Mouse (Mus musculus): ENCODE results near the gene Cyp4f14. TPM values are rescaled to one million over a fixed set of nuclear protein-coding genes. Genes with fewer than 3 reads are reported as not detected.

Gene Cyp4f14
- 0.48 and 0.51 TPM in 2 replicates for polyA plus RNA-seq (2015; fragmentation: Nextera tagmentation; extraction: Ambion mirVana)

GRCm38 (mm10) chr17:32917131-32917530 is at the start of gene Cyp4f14:
Cyp4f14 (minus strand) TSS chr17:32917342.

GRCm38 (mm10) chr17:32965623-32966290 is 48.6 kb upstream of the Cyp4f14 start, which contains the start of gene Zfp472:
Zfp472 (plus strand) TSS chr17:32965814.

DNA sequence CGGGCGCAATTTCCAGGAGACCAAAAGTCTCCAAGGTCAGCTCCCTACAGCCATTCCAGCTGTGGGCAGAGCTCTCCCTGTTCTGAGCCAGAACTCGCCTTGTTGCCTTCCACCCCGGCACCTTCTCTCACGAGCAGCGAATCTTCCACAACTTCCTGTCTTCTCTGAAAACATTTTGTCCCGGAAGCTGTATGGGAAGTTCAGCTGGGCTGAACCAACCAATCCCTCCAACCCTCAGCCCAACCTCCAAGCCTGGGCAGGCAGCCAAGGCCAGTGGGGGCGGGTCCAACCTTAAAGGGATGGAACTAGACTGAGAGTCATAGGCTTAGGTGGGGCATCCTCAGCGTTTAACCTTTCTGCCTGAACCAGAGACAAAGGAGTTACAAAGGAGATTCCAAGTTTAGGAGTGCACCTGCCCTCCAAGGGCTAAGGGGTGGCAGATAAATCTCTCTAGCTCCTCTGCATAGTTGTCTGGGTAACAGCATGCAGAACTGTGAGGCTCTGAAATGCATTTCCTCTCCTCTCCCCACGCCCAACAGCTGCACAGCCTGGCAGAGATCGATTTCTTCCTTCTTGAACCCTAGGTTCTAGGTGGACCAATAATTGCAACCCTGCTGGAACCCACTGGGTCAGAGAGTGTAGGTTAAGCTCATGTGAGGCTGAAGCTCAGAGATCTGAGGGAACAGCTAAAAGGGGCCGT is 30.2 kb upstream of the Cyp4f14 start, which contains the start of gene Cyp4f13:
Gene Cyp4f13 (minus strand): TSS at position 188 of the 700 bp plus-strand sequence.

DNA sequence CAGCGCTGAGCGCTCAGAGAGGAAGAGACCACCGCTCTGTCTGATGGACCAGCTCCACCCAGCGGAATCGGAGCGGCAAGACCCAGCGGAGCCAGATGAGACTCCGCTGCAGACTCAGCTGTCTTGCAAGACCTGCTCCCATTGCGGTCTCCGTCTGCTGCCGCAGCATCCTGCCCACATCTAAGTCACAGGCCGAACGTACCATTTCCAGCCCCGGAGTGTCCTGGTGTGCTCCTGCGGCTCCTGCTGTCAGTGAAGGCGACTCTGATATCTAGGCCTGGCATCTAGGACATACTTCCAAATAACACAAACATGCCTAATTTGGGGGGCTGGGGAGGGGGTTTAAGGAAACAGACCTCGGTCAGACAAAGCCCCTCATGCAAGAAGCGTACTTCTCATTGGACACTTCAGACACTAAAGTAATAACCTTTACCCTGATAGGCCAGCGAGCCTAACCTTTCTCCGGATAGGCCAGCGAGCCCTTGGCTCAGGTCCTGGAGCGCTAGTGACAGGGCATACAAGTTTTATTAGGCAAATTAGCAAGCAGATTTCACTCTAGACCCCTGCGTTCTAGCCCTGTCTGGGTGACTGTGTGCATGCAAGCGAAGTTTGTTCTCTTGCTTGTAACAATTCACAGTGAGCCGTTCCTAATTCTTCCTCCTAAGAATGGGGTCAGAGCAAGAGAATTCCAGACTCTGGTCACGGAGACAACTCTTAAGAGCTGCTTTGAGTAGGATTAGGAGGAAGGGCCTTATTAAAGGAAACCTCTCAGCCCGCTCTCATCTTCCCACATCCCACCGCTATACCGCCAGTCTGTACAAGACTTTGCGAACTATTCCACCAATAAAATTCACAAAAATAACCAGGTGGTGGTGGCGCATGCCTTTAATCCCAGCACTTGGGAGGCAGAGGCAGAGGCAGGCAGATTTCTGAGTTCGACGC is 25.6 kb downstream of the Cyp4f14 start, which contains the start of gene Zfp870:
Gene Zfp870 (minus strand): TSS at position 404 of the 942 bp plus-strand sequence.

Other genes starting within 250 kb of the Cyp4f14 start
- 3.8 and 4.6 TPM in 2 replicates for gene Cyp4f15, start 231.7 kb downstream of the Cyp4f14 start, polyA plus RNA-seq (2015; fragmentation: Nextera tagmentation; extraction: Ambion mirVana)
- gene Zfp871, start 129.1 kb downstream of the Cyp4f14 start, polyA plus RNA-seq (2015; fragmentation: Nextera tagmentation; extraction: Ambion mirVana): 29.8 and 35.1 TPM in 2 replicates
- gene Zfp811, start 107.4 kb downstream of the Cyp4f14 start, polyA plus RNA-seq (2015; fragmentation: Nextera tagmentation; extraction: Ambion mirVana): 20.7 and 24.6 TPM in 2 replicates
- gene Zfp799, start 87.1 kb downstream of the Cyp4f14 start, polyA plus RNA-seq (2015; fragmentation: Nextera tagmentation; extraction: Ambion mirVana): 10.5 and 10.8 TPM in 2 replicates
- 4.1 and 7.3 TPM in 2 replicates for gene Zfp870, start 25.7 kb downstream of the Cyp4f14 start, polyA plus RNA-seq (2015; fragmentation: Nextera tagmentation; extraction: Ambion mirVana)
- 10.5 and 11.3 TPM in 2 replicates for gene Cyp4f13, start 30.1 kb upstream of the Cyp4f14 start, polyA plus RNA-seq (2015; fragmentation: Nextera tagmentation; extraction: Ambion mirVana)
- gene Zfp472, start 48.5 kb upstream of the Cyp4f14 start, polyA plus RNA-seq (2015; fragmentation: Nextera tagmentation; extraction: Ambion mirVana): 5.2 and 5.9 TPM in 2 replicates
- gene Zfp952, start 75.8 kb upstream of the Cyp4f14 start, polyA plus RNA-seq (2015; fragmentation: Nextera tagmentation; extraction: Ambion mirVana): 11.7 and 13.2 TPM in 2 replicates
- 15.2 and 18.3 TPM in 2 replicates for gene Zfp763, start 116.1 kb upstream of the Cyp4f14 start, polyA plus RNA-seq (2015; fragmentation: Nextera tagmentation; extraction: Ambion mirVana)
- gene 4921501E09Rik, start 150.7 kb upstream of the Cyp4f14 start, polyA plus RNA-seq (2015; fragmentation: Nextera tagmentation; extraction: Ambion mirVana): not detected in 2 replicates
- gene Zfp563, start 172.0 kb upstream of the Cyp4f14 start, polyA plus RNA-seq (2015; fragmentation: Nextera tagmentation; extraction: Ambion mirVana): 14.7 and 17.0 TPM in 2 replicates
- gene Morc2b, start 222.3 kb upstream of the Cyp4f14 start, polyA plus RNA-seq (2015; fragmentation: Nextera tagmentation; extraction: Ambion mirVana): 0.57 and 0.78 TPM in 2 replicates